Mouse (Mus musculus): ENCODE data around the gene Frem1.

DNA sequence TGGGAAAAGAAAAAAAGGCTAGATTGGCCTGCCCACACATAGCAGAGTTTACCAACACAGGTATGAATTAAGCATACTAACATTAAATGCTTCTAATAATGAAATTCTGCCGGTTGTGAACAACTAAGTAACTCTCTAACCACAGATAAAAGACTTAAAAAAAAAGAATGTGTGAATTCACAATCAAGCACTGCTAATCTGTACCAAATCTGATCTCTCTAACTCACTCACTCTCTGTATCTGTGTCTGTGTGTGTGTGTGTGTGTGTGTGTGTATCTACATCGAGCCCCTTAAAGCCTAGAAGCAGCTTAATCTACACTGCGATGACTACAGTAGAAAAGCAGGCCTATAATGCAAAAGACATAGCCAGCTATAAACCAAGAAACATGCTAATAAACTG is 195.2 kb downstream of the Frem1 start:
- TF ChIP-seq EP300 (IDR thresholded peaks at IDR 0.05; ENCODE audit: low read depth) (no peak), CTCF (IDR thresholded peaks at IDR 0.05; ENCODE audit: low read depth) (no peak)

Data from liver, postnatal 0 days (tissue).